Mouse (Mus musculus): Measurements from ENCODE around the gene Olfr213. TPM values are rescaled to one million over a fixed set of nuclear protein-coding genes. Genes with fewer than 3 reads are reported as not detected.

Gene Olfr213
- not detected in 2 replicates for polyA plus RNA-seq (2015; fragmentation: Nextera tagmentation; extraction: Ambion mirVana)

DNA sequence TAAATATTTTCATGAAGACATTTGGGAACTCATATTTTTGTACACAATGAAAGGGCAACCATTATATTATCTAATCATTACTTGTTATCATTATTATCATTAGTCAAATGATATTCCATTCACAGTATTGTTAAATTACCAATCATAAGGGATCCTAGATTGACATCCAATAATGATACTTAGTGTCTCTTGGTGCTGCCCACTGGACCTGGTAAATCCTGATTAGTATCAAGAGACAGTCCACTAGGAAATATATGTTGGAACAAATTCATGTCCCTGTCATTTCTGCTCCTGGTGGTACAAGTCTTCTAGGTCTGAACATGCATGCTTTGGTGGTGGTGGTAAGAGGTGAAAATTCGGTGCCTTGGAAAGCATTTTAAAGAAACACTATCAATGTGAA is at the start of gene Olfr213:
TSS of gene Olfr213 (plus strand) at position 301 of the 400 bp plus-strand sequence.

GRCm38 (mm10) chr6:116488791-116489190 is 49.5 kb upstream of the Olfr213 start, which contains the start of gene Olfr211:
Olfr211 (plus strand) TSS chr6:116489091.

DNA sequence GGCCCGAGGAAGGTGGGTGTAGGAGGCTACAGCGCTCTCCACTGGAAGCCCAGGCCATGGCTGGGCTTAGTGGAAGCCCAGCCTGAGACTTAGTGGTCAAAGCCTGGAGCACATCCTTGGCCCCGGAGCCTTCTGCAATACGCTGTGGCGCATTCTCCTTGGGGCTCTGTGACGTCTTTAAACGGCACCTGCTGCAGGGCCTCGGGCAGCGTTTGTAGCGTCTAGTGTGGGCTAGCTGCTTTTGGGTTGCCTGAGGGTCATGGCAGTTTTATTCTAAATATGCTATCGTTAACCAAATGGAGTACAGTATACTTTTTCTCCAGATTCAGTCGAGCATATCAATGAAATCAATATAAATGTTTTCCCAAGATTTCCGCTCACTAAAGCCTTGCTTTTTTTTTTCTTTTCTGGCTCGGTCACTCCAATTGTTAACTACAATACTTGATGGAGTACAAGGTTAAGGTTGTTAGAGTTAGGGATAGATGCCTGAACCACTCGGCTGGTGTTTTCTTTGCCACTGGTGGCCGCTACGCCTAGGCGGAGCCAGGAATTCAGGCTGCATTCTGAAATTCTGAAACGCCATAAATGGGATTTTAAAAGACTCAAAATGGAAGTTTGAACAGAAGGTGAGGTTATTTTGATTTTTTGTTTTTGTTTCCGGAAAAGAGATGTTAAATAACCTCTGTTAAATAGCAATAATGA is 31.8 kb upstream of the Olfr213 start, which contains the start of gene Olfr212:
TSS of gene Olfr212 (plus strand) at position 215 of the 702 bp plus-strand sequence.

GRCm38 (mm10) chr6:116550841-116551240 is 12.6 kb downstream of the Olfr213 start, which contains the start of gene Gm5580:
Gm5580 (plus strand) TSS chr6:116551141.

GRCm38 (mm10) chr6:116553935-116554334 is 15.7 kb downstream of the Olfr213 start, which contains the start of gene Olfr214:
Olfr214 (plus strand) TSS chr6:116554235.

DNA sequence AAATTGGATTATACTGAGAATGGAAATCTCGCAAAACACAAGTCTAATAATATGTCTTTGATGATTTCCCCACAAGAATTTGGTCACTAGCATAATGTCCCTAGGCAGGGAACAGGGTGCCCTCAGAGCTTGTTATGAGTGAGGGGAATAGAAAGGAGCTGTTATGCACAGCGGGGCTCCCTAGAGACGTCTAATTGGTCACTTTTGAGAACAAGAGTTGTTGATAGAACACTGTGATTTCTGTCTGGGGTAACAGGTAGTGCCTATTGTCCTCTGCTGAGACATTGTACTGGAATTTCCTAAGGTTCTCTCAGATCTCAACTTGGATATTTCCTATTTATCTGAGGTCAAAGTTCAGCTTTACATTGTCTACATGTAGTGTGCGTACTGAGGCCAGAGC is 45.8 kb downstream of the Olfr213 start, which contains the start of gene Olfr215:
TSS of gene Olfr215 (minus strand) at position 101 of the 400 bp plus-strand sequence.

Other genes with a start within 250 kb of the Olfr213 start
- gene March8, start 200.4 kb upstream of the Olfr213 start, polyA plus RNA-seq (2015; fragmentation: Nextera tagmentation; extraction: Ambion mirVana) = 30.4 and 38.6 TPM in 2 replicates
- 1.9 and 3.4 TPM in 2 replicates for gene Alox5, start 77.3 kb upstream of the Olfr213 start, polyA plus RNA-seq (2015; fragmentation: Nextera tagmentation; extraction: Ambion mirVana)
- gene Olfr211, start 49.4 kb upstream of the Olfr213 start, polyA plus RNA-seq (2015; fragmentation: Nextera tagmentation; extraction: Ambion mirVana) = not detected in 2 replicates
- gene Olfr212, start 31.9 kb upstream of the Olfr213 start, polyA plus RNA-seq (2015; fragmentation: Nextera tagmentation; extraction: Ambion mirVana) = not detected in 2 replicates
- 0.30 and 0.39 TPM in 2 replicates for gene Gm5580, start 12.7 kb downstream of the Olfr213 start, polyA plus RNA-seq (2015; fragmentation: Nextera tagmentation; extraction: Ambion mirVana)
- not detected in 2 replicates for gene Olfr214, start 15.8 kb downstream of the Olfr213 start, polyA plus RNA-seq (2015; fragmentation: Nextera tagmentation; extraction: Ambion mirVana)
- gene Olfr215, start 45.7 kb downstream of the Olfr213 start, polyA plus RNA-seq (2015; fragmentation: Nextera tagmentation; extraction: Ambion mirVana) = not detected in 2 replicates
- gene Zfp422, start 90.5 kb downstream of the Olfr213 start, polyA plus RNA-seq (2015; fragmentation: Nextera tagmentation; extraction: Ambion mirVana) = 47.2 and 49.6 TPM in 2 replicates
- 11.1 and 20.4 TPM in 2 replicates for gene Depp1, start 112.2 kb downstream of the Olfr213 start, polyA plus RNA-seq (2015; fragmentation: Nextera tagmentation; extraction: Ambion mirVana)
- 3.8 and 6.1 TPM in 2 replicates for gene Rassf4, start 135.5 kb downstream of the Olfr213 start, polyA plus RNA-seq (2015; fragmentation: Nextera tagmentation; extraction: Ambion mirVana)
- gene Tmem72, start 178.5 kb downstream of the Olfr213 start, polyA plus RNA-seq (2015; fragmentation: Nextera tagmentation; extraction: Ambion mirVana) = 0.03 and 0.05 TPM in 2 replicates